Mouse (Mus musculus): ENCODE measurements at regions not wholly inside any gene's neighbourhood (a gene's known extent, or its start where the extent isn't known, plus 50 kb on each side); places are given as distances from the start of the nearest gene placed in this dataset.

GRCm38 (mm10) chr10:8063458-8064090 is 107.5 kb upstream of the Tab2 start:
- no peak for TF ChIP-seq POLR2A (IDR thresholded peaks at IDR 0.05; ENCODE audit: low read depth, low read length)
- TF ChIP-seq CTCF (IDR thresholded peaks at IDR 0.05; ENCODE audit: borderline replicate concordance, insufficient read depth, low read length): no peak
